Mouse (Mus musculus) forebrain, embryonic 12.5 days (tissue): ENCODE data around the gene Try4. TPM values are rescaled to one million over a fixed set of nuclear protein-coding genes. Genes with fewer than 3 reads are reported as not detected.
"Not testable (repeated sequence)": the region's sequence is repeated elsewhere in the genome, so short reads cannot be mapped to it uniquely, and the experiment has no call there.

ENCODE experiments used
- ATAC-seq: fragments of 200-750 bp; cut with Nextera tagmentation; 2 replicates; pipeline ENCODE4 v1.8.0; 2017; ENCODE audit warnings: moderate TSS enrichment; ENCODE audit not compliant: low FRiP score
- H3K27ac ChIP-seq: fragments of 300-500 bp; sonication (generic); 2 replicates; pipeline ENCODE4 v1.5.1; 2016; ENCODE audit warnings: mild to moderate bottlenecking
- H3K27me3 ChIP-seq: fragments of 300-500 bp; sonication (generic); 2 replicates; pipeline ENCODE4 v1.6.1; 2016; ENCODE audit warnings: mild to moderate bottlenecking
- H3K36me3 ChIP-seq: fragments of 300-500 bp; sonication (generic); replicated peaks from 2 replicates; pipeline ENCODE4 v1.6.1; 2016; ENCODE audit warnings: mild to moderate bottlenecking
- H3K4me1 ChIP-seq: fragments of 300-500 bp; sonication (generic); 2 replicates; pipeline ENCODE4 v1.6.1; 2016
- H3K4me2 ChIP-seq: fragments of 300-500 bp; sonication (generic); 2 replicates; pipeline ENCODE4 v1.6.1; 2016; ENCODE audit warnings: mild to moderate bottlenecking, moderate library complexity
- H3K4me3 ChIP-seq: fragments of 300-500 bp; sonication (generic); replicated peaks from 2 replicates; pipeline ENCODE4 v1.5.1; 2016; ENCODE audit warnings: mild to moderate bottlenecking
- H3K9ac ChIP-seq: fragments of 300-500 bp; sonication (generic); 2 replicates; pipeline ENCODE4 v1.6.1; 2016; ENCODE audit warnings: mild to moderate bottlenecking
- H3K9me3 ChIP-seq: fragments of 300-500 bp; sonication (generic); 2 replicates; pipeline ENCODE4 v1.6.1; 2016
- WGBS: fragments of 180-500 bp; shearing (Covaris S2); methylation state at CpG from one replicate; pipeline ENCODE4 v1.1.7; 2016; 5-methylcytosine and 5-hydroxymethylcytosine counted together
- polyA plus RNA-seq: library from polyadenylated mRNA; unstranded; fragments of >200 nt; fragmentation: Nextera tagmentation; extraction: Ambion mirVana; gene quantifications from 2 replicates; pipeline ENCODE4 v1.2.1, GENCODE M21; 2016

Gene Try4
- not detected in 2 replicates for polyA plus RNA-seq

- Histone ChIP-seq H3K4me1 (no peaks in the 10 kb centered on the region), H3K9me3 (no peaks in the 10 kb centered on the region)
- WGBS: 78% methylated on average over 1 of the region's 1 CpGs
Measured at GRCm38 (mm10) chr6:41301969-41302368, at the start of gene Try4. Gene Try4, plus strand, starts transcription at chr6:41302269.

GRCm38 (mm10) chr6:41253314-41253713, 48.8 kb upstream of the Try4 start:
- not testable (repeated sequence) for ATAC-seq, H3K27ac ChIP-seq, H3K4me3 ChIP-seq, H3K4me2 ChIP-seq, H3K27me3 ChIP-seq, H3K4me1 ChIP-seq, H3K9ac ChIP-seq, H3K36me3 ChIP-seq, H3K9me3 ChIP-seq
- 94% methylated on average over 9 of the region's 9 CpGs for WGBS

More at GRCm38 (mm10) chr6:41301969-41302368, at the start of gene Try4:
- H3K27me3 ChIP-seq: no peaks in the 10 kb centered on the region
- H3K27ac ChIP-seq: no peak within 1 kb of the TSS
- H3K9ac ChIP-seq: no peak within 1 kb of the TSS
- no peaks in the 10 kb centered on the region for H3K36me3 ChIP-seq
- H3K4me3 ChIP-seq: no peak within 1 kb of the TSS
- no peak for ATAC-seq
- no peak within 1 kb of the TSS for H3K4me2 ChIP-seq

- Histone ChIP-seq H3K36me3 (no peaks in the 10 kb centered on the region), H3K9me3 (no peaks in the 10 kb centered on the region), H3K4me3 (no peak overlapping the region), H3K27me3 (no peaks in the 10 kb centered on the region), H3K4me1 (no peaks in the 10 kb centered on the region), H3K4me2 (no peak overlapping the region), H3K27ac (no peak overlapping the region), H3K9ac (no peak overlapping the region)
- 83% methylated on average over 2 of the region's 2 CpGs for WGBS
- ATAC-seq: no peak
Measured at GRCm38 (mm10) chr6:41256424-41256823, 45.6 kb upstream of the Try4 start.

- H3K4me1 ChIP-seq: no peaks in the 10 kb centered on the region
- H3K9ac ChIP-seq: no peak overlapping the region
- no peaks in the 10 kb centered on the region for H3K9me3 ChIP-seq
- WGBS: 87% methylated on average over 3 of the region's 3 CpGs
- no peaks in the 10 kb centered on the region for H3K27me3 ChIP-seq
- no peak overlapping the region for H3K27ac ChIP-seq
- H3K4me2 ChIP-seq: no peak overlapping the region
- H3K36me3 ChIP-seq: no peaks in the 10 kb centered on the region
- H3K4me3 ChIP-seq: no peak overlapping the region
- ATAC-seq: no peak
Measured at GRCm38 (mm10) chr6:41257432-41257831, 44.6 kb upstream of the Try4 start.

- no peaks in the 10 kb centered on the region for H3K27me3 ChIP-seq
- H3K4me3 ChIP-seq: no peak overlapping the region
- no peak overlapping the region for H3K4me2 ChIP-seq
- no peak overlapping the region for H3K9ac ChIP-seq
- no peaks in the 10 kb centered on the region for H3K9me3 ChIP-seq
- H3K36me3 ChIP-seq: no peaks in the 10 kb centered on the region
- H3K4me1 ChIP-seq: no peaks in the 10 kb centered on the region
- WGBS: 49% methylated on average over 3 of the region's 3 CpGs
- H3K27ac ChIP-seq: no peak overlapping the region
- no peak for ATAC-seq
Measured at GRCm38 (mm10) chr6:41262796-41263195, 39.3 kb upstream of the Try4 start.

GRCm38 (mm10) chr6:41266140-41266539, 35.9 kb upstream of the Try4 start:
- Histone ChIP-seq H3K27ac (no peak overlapping the region), H3K9ac (no peak overlapping the region), H3K27me3 (no peaks in the 10 kb centered on the region), H3K4me3 (no peak overlapping the region), H3K4me1 (no peaks in the 10 kb centered on the region), H3K36me3 (no peaks in the 10 kb centered on the region), H3K9me3 (no peaks in the 10 kb centered on the region), H3K4me2 (no peak overlapping the region)
- 93% methylated on average over 6 of the region's 6 CpGs for WGBS
- no peak for ATAC-seq

- Histone ChIP-seq H3K4me2 (no peak overlapping the region), H3K9me3 (no peaks in the 10 kb centered on the region), H3K27me3 (no peaks in the 10 kb centered on the region), H3K27ac (no peak overlapping the region), H3K9ac (no peak overlapping the region), H3K36me3 (no peaks in the 10 kb centered on the region), H3K4me3 (no peak overlapping the region), H3K4me1 (no peaks in the 10 kb centered on the region)
- 9% methylated on average over 1 of the region's 1 CpGs for WGBS
- ATAC-seq: no peak
Measured at GRCm38 (mm10) chr6:41298255-41298654, 3.8 kb upstream of the Try4 start.

- 71% methylated on average over 3 of the region's 3 CpGs for WGBS
- not testable (repeated sequence) for H3K36me3 ChIP-seq, ATAC-seq
Measured at GRCm38 (mm10) chr6:41316741-41317140, 14.7 kb downstream of the Try4 start, which contains the start of gene Try5. Gene Try5, minus strand, starts transcription at chr6:41316841.

GRCm38 (mm10) chr6:41353932-41354331, 51.9 kb downstream of the Try4 start, which contains the start of gene Try10:
Gene Try10, plus strand, starts transcription at chr6:41354105.
- no peak within 1 kb of the TSS for H3K9ac ChIP-seq
- H3K4me2 ChIP-seq: no peak within 1 kb of the TSS
- no peak within 1 kb of the TSS for H3K27ac ChIP-seq
- H3K36me3 ChIP-seq: no peaks in the 10 kb centered on the region
- ATAC-seq: no peak
- WGBS: 85% methylated on average over 2 of the region's 2 CpGs
- H3K9me3 ChIP-seq: no peaks in the 10 kb centered on the region
- H3K27me3 ChIP-seq: no peaks in the 10 kb centered on the region
- H3K4me1 ChIP-seq: no peaks in the 10 kb centered on the region
- no peak within 1 kb of the TSS for H3K4me3 ChIP-seq

More at GRCm38 (mm10) chr6:41316741-41317140, 14.7 kb downstream of the Try4 start, which contains the start of gene Try5:
- H3K9me3 ChIP-seq, H3K4me2 ChIP-seq, H3K9ac ChIP-seq, H3K27ac ChIP-seq, H3K4me1 ChIP-seq, H3K4me3 ChIP-seq, H3K27me3 ChIP-seq: not testable (repeated sequence)

Other genes starting within 250 kb of the Try4 start
- 0.33 TPM in 1 of 2 replicates, not detected in the other for gene Try5, start 14.6 kb downstream of the Try4 start, polyA plus RNA-seq
- not detected in 2 replicates for gene Try10, start 51.8 kb downstream of the Try4 start, polyA plus RNA-seq
- 0.27 TPM in 1 of 2 replicates, not detected in the other for gene Prss3, start 75.4 kb downstream of the Try4 start, polyA plus RNA-seq
- gene Gm5771, start 90.1 kb downstream of the Try4 start, polyA plus RNA-seq: not detected in 2 replicates
- not detected in 2 replicates for gene Gm10334, start 143.9 kb downstream of the Try4 start, polyA plus RNA-seq
- not detected in 2 replicates for gene Prss1, start 156.7 kb downstream of the Try4 start, polyA plus RNA-seq
- gene Prss2, start 219.5 kb downstream of the Try4 start, polyA plus RNA-seq: not detected in 2 replicates